Mouse (Mus musculus) midbrain, embryonic 16.5 days (tissue): ENCODE measurements at regions not wholly inside any gene's neighbourhood (a gene's known extent, or its start where the extent isn't known, plus 50 kb on each side); places are given as distances from the start of the nearest gene placed in this dataset.

Experiments used
- ATAC-seq: fragments of 200-750 bp; cut with Nextera tagmentation; 2 replicates; pipeline ENCODE4 v1.8.0; 2017; ENCODE audit warnings: moderate TSS enrichment
- H3K27ac ChIP-seq: fragments of 300-500 bp; sonication (generic); 2 replicates; pipeline ENCODE4 v1.5.1; 2014; ENCODE audit warnings: mild to moderate bottlenecking, low read length, mixed read lengths
- H3K27me3 ChIP-seq: fragments of 300-500 bp; sonication (generic); 2 replicates; pipeline ENCODE4 v1.6.1; 2014; ENCODE audit warnings: low read depth, low read length, mixed read lengths; ENCODE audit not compliant: control insufficient read depth, insufficient read depth
- H3K36me3 ChIP-seq: fragments of 300-500 bp; sonication (generic); 2 replicates; pipeline ENCODE4 v1.6.1; 2014; ENCODE audit warnings: mild to moderate bottlenecking, low read length, moderate library complexity, mixed read lengths; ENCODE audit not compliant: control insufficient read depth, insufficient read depth
- H3K4me1 ChIP-seq: fragments of 300-500 bp; sonication (generic); 2 replicates; pipeline ENCODE4 v1.6.1; 2014; ENCODE audit warnings: mild to moderate bottlenecking, low read length, mixed read lengths; ENCODE audit not compliant: control insufficient read depth, insufficient read depth
- H3K4me2 ChIP-seq: fragments of 300-500 bp; sonication (generic); 2 replicates; pipeline ENCODE4 v1.6.1; 2014; ENCODE audit warnings: mild to moderate bottlenecking, low read length, mixed read lengths
- H3K4me3 ChIP-seq: fragments of 300-500 bp; sonication (generic); 2 replicates; pipeline ENCODE4 v1.5.1; 2014; ENCODE audit warnings: low read depth, mild to moderate bottlenecking, low read length, moderate library complexity, mixed read lengths
- H3K9ac ChIP-seq: fragments of 300-500 bp; sonication (generic); 2 replicates; pipeline ENCODE4 v1.6.1; 2014; ENCODE audit warnings: low read depth, low read length, mixed read lengths
- H3K9me3 ChIP-seq: fragments of 300-500 bp; sonication (generic); replicated peaks from 2 replicates; pipeline ENCODE4 v1.6.1; 2014; ENCODE audit warnings: mild to moderate bottlenecking, low read length, mixed read lengths; ENCODE audit not compliant: control insufficient read depth, poor library complexity, severe bottlenecking
- WGBS: fragments of 180-500 bp; shearing (Covaris S2); extraction: QIAGEN DNeasy Blood & Tissue Kit; methylation state at CpG from one replicate; pipeline ENCODE4 v1.1.7; 2014; 5-methylcytosine and 5-hydroxymethylcytosine counted together

DNA sequence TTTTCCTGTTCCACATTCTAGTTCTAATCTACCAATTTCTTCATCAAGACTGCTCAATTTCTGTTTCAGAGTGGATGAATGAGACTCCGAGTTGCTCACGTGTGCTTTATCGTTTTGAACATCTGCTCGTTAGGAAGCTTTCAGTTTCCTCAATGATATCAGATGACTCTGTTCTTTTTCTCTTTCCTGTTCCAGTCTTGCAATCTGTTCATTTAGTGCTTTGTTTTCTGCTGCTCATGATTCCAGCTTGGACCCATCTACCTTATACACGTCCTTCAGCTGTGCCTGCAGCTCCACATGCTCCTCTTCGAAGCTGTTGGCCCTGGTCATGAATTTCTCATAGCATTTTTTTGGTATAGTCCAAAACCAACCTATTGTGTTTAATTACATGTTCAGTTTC is 99.1 kb upstream of the Gm17728 start:
- H3K27me3 ChIP-seq, result no peaks in the 10 kb centered on the region
- no peaks in the 10 kb centered on the region for H3K36me3 ChIP-seq
- WGBS, result 88% methylated on average over 6 of the region's 6 CpGs
- no peak for ATAC-seq
- no peak overlapping the region for H3K4me2 ChIP-seq
- no peak overlapping the region for H3K9ac ChIP-seq
- no peaks in the 10 kb centered on the region for H3K4me1 ChIP-seq
- H3K4me3 ChIP-seq, result no peak overlapping the region
- no peaks in the 10 kb centered on the region for H3K9me3 ChIP-seq
- H3K27ac ChIP-seq, result no peak overlapping the region

DNA sequence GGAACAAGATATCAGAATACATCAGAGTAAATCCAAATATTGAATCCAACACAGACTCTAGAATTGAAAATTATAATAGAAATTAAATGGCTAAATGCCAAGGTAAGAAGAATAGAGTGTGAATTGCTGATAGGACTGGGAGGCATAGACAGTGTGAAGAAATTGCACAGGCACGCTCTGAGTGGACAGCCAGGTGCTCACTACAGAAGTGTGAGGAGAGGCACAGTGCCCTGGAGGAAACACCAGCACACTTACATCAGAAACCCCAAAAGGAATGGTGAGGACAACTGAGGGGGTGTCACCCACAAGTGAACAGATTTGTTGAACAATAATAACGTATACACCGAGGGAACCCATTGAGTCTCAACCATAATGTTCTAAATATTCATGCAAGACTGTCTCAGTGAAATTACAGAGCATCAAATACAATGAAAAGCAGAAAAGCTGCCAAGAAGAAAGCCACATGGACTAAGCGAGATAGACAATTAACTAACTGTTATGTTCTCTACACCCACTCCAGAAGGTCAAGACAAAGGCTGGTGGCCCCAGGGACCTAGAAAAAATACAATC is 92.9 kb upstream of the Gm17728 start:
- no peak for ATAC-seq
- Histone ChIP-seq H3K9ac (no peak overlapping the region), H3K27ac (no peak overlapping the region), H3K4me2 (no peak overlapping the region), H3K4me1 (no peaks in the 10 kb centered on the region), H3K36me3 (no peaks in the 10 kb centered on the region), H3K9me3 (no peaks in the 10 kb centered on the region), H3K27me3 (no peaks in the 10 kb centered on the region), H3K4me3 (no peak overlapping the region)
- 59% methylated on average over 4 of the region's 4 CpGs for WGBS

DNA sequence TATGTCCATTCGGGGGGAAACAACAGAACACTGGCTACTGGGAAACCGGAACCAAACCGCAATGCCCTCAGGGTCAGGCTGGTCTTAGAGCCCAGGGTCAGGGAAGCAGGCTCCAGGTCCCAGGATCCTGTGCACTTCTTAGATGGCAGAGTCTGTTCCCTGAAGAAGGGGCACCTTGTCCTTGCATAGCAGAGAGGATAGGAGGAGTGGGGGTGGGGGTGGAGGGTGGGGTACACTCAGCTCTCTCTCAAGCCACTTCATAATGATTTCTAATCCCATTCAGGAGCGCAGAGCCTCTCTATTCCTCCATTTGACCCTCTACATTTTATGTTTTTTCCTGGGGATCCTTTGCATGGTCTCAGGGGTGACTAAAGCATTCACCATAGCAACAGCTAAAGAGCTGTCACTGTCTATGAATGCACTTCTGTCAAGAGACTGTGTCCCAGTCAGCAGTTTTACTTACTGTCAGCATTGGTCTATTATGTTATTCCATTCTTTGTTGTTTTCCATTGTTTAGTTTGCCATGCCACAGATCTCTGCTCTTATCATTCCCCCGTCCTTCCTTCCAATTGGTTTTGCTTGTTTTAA is 64.2 kb upstream of the Gm17728 start:
- no peak overlapping the region for H3K4me2 ChIP-seq
- H3K4me1 ChIP-seq, result peaks cover 6% of the 10 kb centered on the region
- H3K9me3 ChIP-seq, result no peaks in the 10 kb centered on the region
- no peak overlapping the region for H3K9ac ChIP-seq
- no peak overlapping the region for H3K27ac ChIP-seq
- ATAC-seq, result no peak
- H3K36me3 ChIP-seq, result no peaks in the 10 kb centered on the region
- no peak overlapping the region for H3K4me3 ChIP-seq
- WGBS, result 39% methylated on average over 5 of the region's 5 CpGs
- H3K27me3 ChIP-seq, result no peaks in the 10 kb centered on the region
